8 mouse cellular contexts compared by ENCODE assay signal in the genomic region with DNA sequence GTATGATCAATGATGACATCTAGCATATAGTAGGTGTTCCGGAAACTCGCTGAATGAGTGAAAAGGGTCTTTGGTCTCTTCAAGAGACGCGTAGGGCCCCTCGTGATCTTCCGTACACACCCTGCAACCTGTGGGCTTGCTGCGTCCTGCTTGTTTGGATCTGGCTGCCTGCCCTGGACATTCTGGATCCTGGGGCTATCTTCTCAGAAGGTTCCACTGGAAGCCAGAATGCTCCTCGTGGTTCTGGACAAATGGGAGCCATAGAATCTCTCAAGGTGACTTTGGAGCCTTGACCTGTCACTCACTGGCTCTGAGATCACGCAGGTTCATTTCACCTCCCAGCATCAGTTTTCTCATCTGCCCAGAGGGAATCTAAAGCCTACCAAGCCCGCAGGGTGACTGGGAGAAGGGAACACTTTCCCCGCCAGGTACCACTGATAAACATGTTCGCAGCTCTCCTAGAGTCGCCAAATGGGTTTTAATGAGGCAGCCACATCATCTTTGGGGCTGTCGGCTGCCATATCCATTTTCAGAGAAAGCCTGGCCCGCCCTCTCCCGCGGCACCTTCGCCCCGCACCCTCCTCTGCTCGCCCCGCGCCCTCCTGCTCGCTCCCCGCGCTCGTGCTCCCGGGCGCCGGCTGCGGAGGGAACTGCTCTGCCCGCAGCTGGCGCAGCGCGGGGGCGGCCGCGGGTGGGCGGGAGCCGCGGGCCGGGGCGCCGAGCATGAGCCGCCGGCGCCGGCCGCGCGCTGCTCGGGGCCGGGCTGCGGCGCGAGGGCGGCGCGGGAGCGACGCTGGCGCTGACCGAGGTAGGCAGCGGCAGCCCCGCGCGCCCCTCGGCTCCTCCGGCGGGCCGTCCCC. TPM values are rescaled to one million over a fixed set of nuclear protein-coding genes. Genes with fewer than 3 reads are reported as not detected.
A peak's percentile ranks its signal among the peaks of the same experiment; 100 is the strongest.
DNase-seq lines count a peak whose midpoint lies in the region; ATAC-seq and TF ChIP-seq lines count a peak whose summit lies in the region.

TSS of gene Rasgef1a (plus strand) at position 683 of the 860 bp plus-strand sequence.

- H3K9ac ChIP-seq in forebrain, embryonic 16.5 days (replicated peaks; ENCODE audit: low read depth, low read length), result peak within 1 kb of the TSS; percentile 67

- no peaks in the 10 kb centered on the region for H3K36me3 ChIP-seq in forebrain, embryonic 16.5 days (ENCODE audit: control insufficient read depth, insufficient read depth)

- no peak within 1 kb of the TSS for H3K27ac ChIP-seq in gastrocnemius, adult 2 months
- H3K27ac ChIP-seq in forebrain, embryonic 16.5 days (ENCODE audit: low read length), result no peak within 1 kb of the TSS
- peak within 1 kb of the TSS; percentile 96 for H3K27ac ChIP-seq in olfactory bulb, adult 2 months (ENCODE audit: insufficient read depth, low read depth, low read length)

- H3K27me3 ChIP-seq in forebrain, embryonic 16.5 days (replicated peaks; ENCODE audit: control insufficient read depth, insufficient read depth, low read length), result peaks cover 13% of the 10 kb centered on the region

- DNase-seq in gastrocnemius, adult 2 months, result no peak
- no peak for DNase-seq in gastrocnemius, adult 8-10 months (ENCODE audit: low spot score in 2 of 2)
- peak; percentile 37 for DNase-seq in ZHBTc4 (ENCODE audit: low read depth, low spot score)
- peak; percentile 55 to 58 for DNase-seq in left cerebral cortex, postnatal 14 days (ENCODE audit: low spot score in 2 of 2)
- no peak for DNase-seq in gastrocnemius, postnatal 36 days

- H3K4me1 ChIP-seq in forebrain, embryonic 16.5 days (replicated peaks; ENCODE audit: control insufficient read depth, insufficient read depth, low read length), result peaks cover 10% of the 10 kb centered on the region
- H3K4me1 ChIP-seq in olfactory bulb, adult 2 months (ENCODE audit: control insufficient read depth, insufficient read depth, low read length), result peaks cover 35% of the 10 kb centered on the region

- TF ChIP-seq CTCF in gastrocnemius, adult 2 months (IDR thresholded peaks at IDR 0.05), result no peak
- no peak for TF ChIP-seq CTCF in olfactory bulb, adult 2 months (IDR thresholded peaks at IDR 0.05; ENCODE audit: insufficient read depth, low read depth, low read length)

- ATAC-seq in forebrain, embryonic 16.5 days, result peak; percentile 52
- no peak; the same call in 1 of the 2 replicates for ATAC-seq in granulocyte monocyte progenitor cell, adult 5-6 weeks (replicated peaks; ENCODE audit: poor library complexity, severe bottlenecking)

- 13% methylated on average over 45 of the region's 70 CpGs for WGBS in forebrain, embryonic 16.5 days
- WGBS in olfactory bulb, adult 2 months, result 13% methylated on average over 70 of the region's 70 CpGs

- TF ChIP-seq POLR2A in olfactory bulb, adult 2 months (IDR thresholded peaks at IDR 0.05; ENCODE audit: insufficient read depth, low read depth, low read length), result peak; percentile 33; the same call in 1 of the 2 replicates

- H3K9me3 ChIP-seq in forebrain, embryonic 16.5 days (ENCODE audit: control insufficient read depth, low read length), result no peaks in the 10 kb centered on the region

- intact Hi-C loops in gastrocnemius, adult 2 months (cut with DNase I), result no loop called here
- intact Hi-C loops in left cerebral cortex, postnatal 14 days (cut with DNase I), result loop anchor here (5.0 kb wide), 3 partner anchors 36 to 74 kb away; partner anchors contain the start of gene Fxyd4
- intact Hi-C loops in gastrocnemius, postnatal 36 days (cut with DNase I), result no loop called here

- peak within 1 kb of the TSS; percentile 57 for H3K4me3 ChIP-seq in gastrocnemius, adult 2 months
- peak within 1 kb of the TSS; percentile 55 for H3K4me3 ChIP-seq in forebrain, embryonic 16.5 days (replicated peaks; ENCODE audit: low read length)
- H3K4me3 ChIP-seq in olfactory bulb, adult 2 months (ENCODE audit: insufficient read depth, low read depth, low read length), result peak within 1 kb of the TSS; percentile 79

- H3K4me2 ChIP-seq in forebrain, embryonic 16.5 days (ENCODE audit: low read length), result peak within 1 kb of the TSS; percentile 71

RNA-seq across cellular contexts. Expression of gene Rasgef1a, which starts in this region (rescaled TPM):
- under 1 TPM in 1 of 2 experiments, not detected in 1; 0.18 TPM for total RNA-seq in gastrocnemius, adult 2 months (2021)
- under 1 TPM; 0.11 to 0.38 (median 0.17) TPM for total RNA-seq in gastrocnemius, adult 8-10 months (2022)
- 4.0 and 7.0 TPM in 2 replicates for polyA plus RNA-seq in forebrain, embryonic 16.5 days (2015; fragmentation: Nextera tagmentation; extraction: Ambion mirVana)
- 100 to 1,000 TPM; 121 to 129 TPM for total RNA-seq in left cerebral cortex, postnatal 14 days (2021)
- not detected in 2 replicates for polyA plus RNA-seq in olfactory bulb, adult 2 months (2012; ENCODE audit: insufficient read depth, insufficient read length, low replicate concordance, missing spikeins)
- not detected in 2 replicates for total RNA-seq in granulocyte monocyte progenitor cell, adult 5-6 weeks (2014; fragmentation: Nextera tagmentation)
- total RNA-seq in granulocyte monocyte progenitor cell, adult 5-6 weeks (2017), result not detected in 2 replicates
- total RNA-seq in gastrocnemius, postnatal 36 days (2021), result under 1 TPM; 0.10 to 0.15 TPM

Comparison
In these comparisons a context has a peak if more than half of its experiments do, and no peak if none do; other contexts are left out.
1. RNA of gene Rasgef1a (total RNA-seq): 121 to 129 TPM in left cerebral cortex, postnatal 14 days; 0.11 to 0.38 TPM in gastrocnemius, adult 8-10 months, 0.18 TPM in gastrocnemius, adult 2 months, 0.10 to 0.15 TPM in gastrocnemius, postnatal 36 days and not detected in granulocyte monocyte progenitor cell, adult 5-6 weeks; every median in the first group is over 10 times any median in the second.
2. DNase-seq: peak in ZHBTc4 (single experiment) and left cerebral cortex, postnatal 14 days (2 of 2); none in gastrocnemius, adult 2 months (single experiment), gastrocnemius, adult 8-10 months (0 of 2) and gastrocnemius, postnatal 36 days (0 of 2).
3. Peak in every context shown above with its lines, with median percentiles within 50 percentile points of each other: H3K4me3 ChIP-seq.